Mouse (Mus musculus) neural tube, embryonic 11.5 days (tissue): Measurements from ENCODE around the gene Ces1h. TPM values are rescaled to one million over a fixed set of nuclear protein-coding genes. Genes with fewer than 3 reads are reported as not detected.

Experiments used
- ATAC-seq: fragments of 200-750 bp; cut with Nextera tagmentation; 2 replicates; pipeline ENCODE4 v1.8.0; 2017; ENCODE audit warnings: moderate number of reproducible peaks, mild to moderate bottlenecking, moderate TSS enrichment, moderate library complexity; ENCODE audit not compliant: insufficient read depth, low FRiP score, low TSS enrichment
- DNase-seq: peaks from one replicate; pipeline ENCODE4 v3.0.0-alpha.2; 2015; ENCODE audit warnings: low spot score
- H3K27ac ChIP-seq: fragments of 300-500 bp; sonication (generic); 2 replicates; pipeline ENCODE4 v1.5.1; 2014; ENCODE audit warnings: low read depth, mild to moderate bottlenecking, low read length
- H3K27me3 ChIP-seq: fragments of 300-500 bp; sonication (generic); 2 replicates; pipeline ENCODE4 v1.6.1; 2014; ENCODE audit warnings: mild to moderate bottlenecking, low read length, mixed read lengths; ENCODE audit not compliant: control insufficient read depth, insufficient read depth
- H3K36me3 ChIP-seq: fragments of 300-500 bp; sonication (generic); 2 replicates; pipeline ENCODE4 v1.6.1; 2014; ENCODE audit warnings: mild to moderate bottlenecking, low read length, moderate library complexity, mixed read lengths; ENCODE audit not compliant: control insufficient read depth, insufficient read depth
- H3K4me1 ChIP-seq: fragments of 300-500 bp; sonication (generic); 2 replicates; pipeline ENCODE4 v1.6.1; 2014; ENCODE audit warnings: low read length, mixed read lengths; ENCODE audit not compliant: control insufficient read depth, insufficient read depth
- H3K4me2 ChIP-seq: fragments of 300-500 bp; sonication (generic); 2 replicates; pipeline ENCODE4 v1.6.1; 2014; ENCODE audit warnings: low read depth, mild to moderate bottlenecking, moderate library complexity
- H3K4me3 ChIP-seq: fragments of 300-500 bp; sonication (generic); 2 replicates; pipeline ENCODE4 v1.5.1; 2014; ENCODE audit warnings: low read depth, low read length
- H3K9ac ChIP-seq: fragments of 300-500 bp; sonication (generic); 2 replicates; pipeline ENCODE4 v1.6.1; 2014; ENCODE audit warnings: mild to moderate bottlenecking, low read length
- H3K9me3 ChIP-seq: fragments of 300-500 bp; sonication (generic); 2 replicates; pipeline ENCODE4 v1.6.1; 2016; ENCODE audit warnings: low read length; ENCODE audit not compliant: control insufficient read depth
- WGBS: fragments of 180-500 bp; shearing (Covaris S2); extraction: QIAGEN DNeasy Blood & Tissue Kit; methylation state at CpG from one replicate; pipeline ENCODE4 v1.1.7; 2014; 5-methylcytosine and 5-hydroxymethylcytosine counted together
- polyA plus RNA-seq: library from polyadenylated mRNA; unstranded; fragments of >200 nt; fragmentation: Nextera tagmentation; extraction: Ambion mirVana; gene quantifications from 2 replicates; pipeline ENCODE4 v1.2.1, GENCODE M21; 2014

The Ces1h gene
- polyA plus RNA-seq, 1 experiment from 2014 or later, result not detected

DNA sequence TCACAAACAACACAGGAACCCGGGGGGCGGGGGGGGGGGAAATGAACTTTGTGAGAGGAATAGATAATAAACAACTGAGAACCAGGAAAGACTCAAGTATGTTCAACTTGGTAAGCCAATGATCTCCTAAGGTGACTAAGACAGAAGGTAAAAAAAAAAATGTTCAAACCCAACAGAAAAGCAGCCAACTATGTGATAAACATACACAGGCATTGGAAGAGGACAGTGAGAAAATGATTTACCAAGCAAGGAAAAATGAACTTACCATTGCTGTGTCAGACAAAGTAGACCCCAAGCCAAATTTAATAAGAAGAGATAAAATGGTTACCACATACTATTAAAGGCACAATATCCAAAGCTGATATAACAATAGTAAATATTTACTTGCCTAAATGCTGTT lies 40.0 kb downstream of the Ces1h start:
- no peak overlapping the region for H3K27ac ChIP-seq
- H3K9me3 ChIP-seq, result no peaks in the 10 kb centered on the region
- H3K9ac ChIP-seq, result no peak overlapping the region
- H3K4me3 ChIP-seq, result no peak overlapping the region
- WGBS, result 76% methylated on average over 2 of the region's 2 CpGs
- DNase-seq (no peak), ATAC-seq (no peak)
- H3K36me3 ChIP-seq, result no peaks in the 10 kb centered on the region
- no peaks in the 10 kb centered on the region for H3K27me3 ChIP-seq
- H3K4me2 ChIP-seq, result no peak overlapping the region
- H3K4me1 ChIP-seq, result no peaks in the 10 kb centered on the region

GRCm38 (mm10) chr8:93337207-93337606 lies 42.3 kb downstream of the Ces1h start, which contains the start of gene Ces1g:
TSS of gene Ces1g (minus strand) at chr8:93337308.
- no peak for ATAC-seq
- no peak within 1 kb of the TSS for H3K4me2 ChIP-seq
- H3K4me3 ChIP-seq, result no peak within 1 kb of the TSS
- 63% methylated on average over 3 of the region's 3 CpGs for WGBS
- H3K4me1 ChIP-seq, result no peaks in the 10 kb centered on the region
- no peak within 1 kb of the TSS for H3K27ac ChIP-seq
- no peak within 1 kb of the TSS for H3K9ac ChIP-seq
- H3K27me3 ChIP-seq, result no peaks in the 10 kb centered on the region
- no peak for DNase-seq
- H3K36me3 ChIP-seq, result no peaks in the 10 kb centered on the region
- no peaks in the 10 kb centered on the region for H3K9me3 ChIP-seq

GRCm38 (mm10) chr8:93332703-93333102 lies 46.8 kb downstream of the Ces1h start:
- no peak for ATAC-seq
- H3K27ac ChIP-seq, result no peak overlapping the region
- H3K4me3 ChIP-seq, result no peak overlapping the region
- no peak for DNase-seq
- H3K4me1 ChIP-seq, result no peaks in the 10 kb centered on the region
- 75% methylated on average over 1 of the region's 1 CpGs for WGBS
- no peak overlapping the region for H3K4me2 ChIP-seq
- no peaks in the 10 kb centered on the region for H3K9me3 ChIP-seq
- no peak overlapping the region for H3K9ac ChIP-seq
- no peaks in the 10 kb centered on the region for H3K27me3 ChIP-seq
- no peaks in the 10 kb centered on the region for H3K36me3 ChIP-seq

- ATAC-seq, result no peak
These were observed 48.4 kb downstream of the Ces1h start for GRCm38 (mm10) chr8:93331151-93331550.

GRCm38 (mm10) chr8:93325123-93325522 lies 54.4 kb downstream of the Ces1h start:
- Histone ChIP-seq H3K27me3 (no peaks in the 10 kb centered on the region), H3K36me3 (no peaks in the 10 kb centered on the region), H3K4me1 (no peaks in the 10 kb centered on the region), H3K9ac (no peak overlapping the region), H3K27ac (no peak overlapping the region), H3K9me3 (no peaks in the 10 kb centered on the region), H3K4me2 (no peak overlapping the region), H3K4me3 (no peak overlapping the region)
- no peak for ATAC-seq
- DNase-seq, result no peak
- WGBS, result 82% methylated on average over 2 of the region's 2 CpGs

More at GRCm38 (mm10) chr8:93331151-93331550, 48.4 kb downstream of the Ces1h start:
- no peaks in the 10 kb centered on the region for H3K4me1 ChIP-seq
- no peak overlapping the region for H3K4me2 ChIP-seq
- DNase-seq, result no peak
- H3K4me3 ChIP-seq, result no peak overlapping the region
- H3K27me3 ChIP-seq, result no peaks in the 10 kb centered on the region
- H3K9ac ChIP-seq, result no peak overlapping the region
- no peak overlapping the region for H3K27ac ChIP-seq
- no peaks in the 10 kb centered on the region for H3K36me3 ChIP-seq
- no peaks in the 10 kb centered on the region for H3K9me3 ChIP-seq
- 88% methylated on average over 2 of the region's 2 CpGs for WGBS

DNA sequence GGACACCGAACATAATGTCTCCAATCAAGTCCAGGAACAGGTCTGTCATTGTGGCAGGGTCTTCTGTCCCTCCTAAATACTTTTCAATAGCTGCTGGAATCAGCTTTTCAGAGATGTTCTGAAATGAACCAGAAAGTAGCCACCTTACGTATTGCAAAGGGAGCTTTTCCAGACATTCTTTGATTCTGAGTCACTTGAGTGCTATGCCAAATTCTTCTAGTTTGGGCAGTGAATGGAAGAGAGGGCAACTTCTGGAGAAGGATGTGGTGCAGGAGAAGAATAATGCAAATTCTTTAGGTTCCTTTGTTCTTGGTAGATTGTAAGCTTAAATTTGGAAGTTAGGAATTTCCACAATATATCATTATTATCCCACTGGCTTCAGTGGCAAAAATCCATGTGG lies 62.5 kb downstream of the Ces1h start:
- no peak overlapping the region for H3K4me2 ChIP-seq
- H3K36me3 ChIP-seq, result no peaks in the 10 kb centered on the region
- no peak for ATAC-seq
- no peak overlapping the region for H3K4me3 ChIP-seq
- no peak for DNase-seq
- 90% methylated on average over 2 of the region's 2 CpGs for WGBS
- no peak overlapping the region for H3K27ac ChIP-seq
- H3K27me3 ChIP-seq, result no peaks in the 10 kb centered on the region
- H3K9ac ChIP-seq, result no peak overlapping the region
- no peaks in the 10 kb centered on the region for H3K4me1 ChIP-seq
- no peaks in the 10 kb centered on the region for H3K9me3 ChIP-seq

DNA sequence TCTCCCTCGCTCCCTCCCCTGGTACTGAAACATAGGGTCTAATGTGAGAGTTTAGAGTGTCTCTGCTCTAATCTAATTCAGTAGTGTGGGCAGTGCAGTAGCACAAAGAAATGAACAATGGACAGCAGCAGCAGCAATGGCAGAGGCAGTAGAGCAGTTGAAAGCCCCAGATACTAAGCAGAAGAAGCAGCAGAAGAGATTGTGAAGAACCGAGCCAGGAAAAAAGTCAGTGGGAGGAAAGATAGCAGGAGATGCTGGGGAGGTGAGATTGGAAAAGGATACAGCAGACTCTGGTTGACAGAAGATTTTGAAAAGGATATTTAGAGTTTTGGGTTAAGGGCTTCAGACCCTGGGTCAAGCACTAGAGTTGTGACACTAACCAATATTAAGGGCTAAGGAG lies 64.0 kb downstream of the Ces1h start:
- no peaks in the 10 kb centered on the region for H3K36me3 ChIP-seq
- H3K27ac ChIP-seq, result no peak overlapping the region
- no peaks in the 10 kb centered on the region for H3K27me3 ChIP-seq
- no peaks in the 10 kb centered on the region for H3K4me1 ChIP-seq
- WGBS, result 83% methylated on average over 2 of the region's 2 CpGs
- H3K4me2 ChIP-seq, result no peak overlapping the region
- H3K9ac ChIP-seq, result no peak overlapping the region
- DNase-seq (no peak), ATAC-seq (no peak)
- H3K4me3 ChIP-seq, result no peak overlapping the region
- no peaks in the 10 kb centered on the region for H3K9me3 ChIP-seq

Other genes starting within 250 kb of the Ces1h start
- gene Ces1c, start 248.4 kb downstream of the Ces1h start, polyA plus RNA-seq, result not detected in 2 replicates
- gene Ces1d, start 181.9 kb downstream of the Ces1h start, polyA plus RNA-seq, result 0.31 TPM in 1 of 2 replicates, not detected in the other
- gene Ces1e, start 150.1 kb downstream of the Ces1h start, polyA plus RNA-seq, result not detected in 2 replicates
- gene Ces1f, start 100.0 kb downstream of the Ces1h start, polyA plus RNA-seq, result not detected in 2 replicates
- not detected in 2 replicates for gene Ces1g, start 42.4 kb downstream of the Ces1h start, polyA plus RNA-seq
- gene Ces5a, start 156.1 kb upstream of the Ces1h start, polyA plus RNA-seq, result not detected in 2 replicates